Mouse (Mus musculus): ENCODE measurements around the gene Gm20388. TPM values are rescaled to one million over a fixed set of nuclear protein-coding genes. Genes with fewer than 3 reads are reported as not detected.

Gene Gm20388
- total RNA-seq, 1 experiment from 2014 or later, result 35.7 TPM

DNA sequence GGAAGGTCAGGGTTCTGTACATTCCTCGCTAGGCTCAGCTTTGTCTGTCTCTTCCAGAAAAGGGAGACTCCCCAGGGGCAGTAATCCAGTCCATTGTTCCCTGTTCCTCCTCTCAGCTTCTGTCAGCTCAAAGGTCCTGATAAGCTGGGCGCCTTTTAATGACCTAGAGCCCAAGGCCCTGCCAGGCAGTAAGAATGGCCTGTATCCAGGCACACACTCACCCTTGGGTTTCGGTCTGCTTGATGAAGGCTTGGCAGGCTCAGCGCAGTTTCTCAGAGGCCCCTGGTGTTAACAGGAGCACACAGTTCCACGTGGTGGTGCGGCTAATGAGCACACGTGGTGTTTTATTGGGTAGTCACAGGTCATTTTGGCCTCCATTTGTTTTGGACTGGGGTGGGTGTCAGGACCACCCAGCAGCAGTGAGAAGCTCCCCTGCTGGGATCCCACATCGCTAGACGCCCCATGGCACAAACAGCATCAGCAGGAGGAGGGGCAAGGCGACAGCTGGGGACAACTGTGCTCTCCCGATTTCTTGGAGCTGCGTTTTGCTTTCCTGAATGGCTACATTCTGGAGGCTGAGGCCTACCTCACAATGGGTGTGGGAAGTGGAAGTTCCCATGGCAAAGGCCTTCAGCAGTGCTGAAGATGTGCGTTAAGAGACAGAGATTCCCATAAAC is 3805.4 kb downstream of the Gm20388 start:
- no peak for ATAC-seq (replicated peaks; ENCODE audit: low read depth, poor library complexity, severe bottlenecking)

DNA sequence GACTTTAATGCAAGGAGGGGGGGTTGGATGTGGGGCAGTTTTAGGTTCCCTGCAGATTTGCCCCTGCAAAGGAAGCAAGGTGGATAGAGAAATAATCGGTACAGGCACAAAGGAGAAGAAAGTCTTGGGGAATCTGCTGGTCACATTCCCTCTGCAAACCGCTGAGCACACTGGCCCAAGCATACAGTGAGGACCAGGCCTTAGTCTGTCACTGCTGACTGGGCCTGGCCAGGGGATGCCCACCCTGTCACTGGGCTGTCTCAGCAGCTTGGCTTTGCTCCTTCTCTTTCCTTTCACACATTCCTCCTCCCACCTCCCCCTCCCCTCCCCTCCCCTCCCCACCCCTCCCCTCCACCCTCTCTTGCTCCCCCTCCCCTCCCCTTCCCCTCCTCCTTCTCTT is 3806.5 kb downstream of the Gm20388 start:
- ATAC-seq (replicated peaks; ENCODE audit: low read depth, poor library complexity, severe bottlenecking), result no peak

DNA sequence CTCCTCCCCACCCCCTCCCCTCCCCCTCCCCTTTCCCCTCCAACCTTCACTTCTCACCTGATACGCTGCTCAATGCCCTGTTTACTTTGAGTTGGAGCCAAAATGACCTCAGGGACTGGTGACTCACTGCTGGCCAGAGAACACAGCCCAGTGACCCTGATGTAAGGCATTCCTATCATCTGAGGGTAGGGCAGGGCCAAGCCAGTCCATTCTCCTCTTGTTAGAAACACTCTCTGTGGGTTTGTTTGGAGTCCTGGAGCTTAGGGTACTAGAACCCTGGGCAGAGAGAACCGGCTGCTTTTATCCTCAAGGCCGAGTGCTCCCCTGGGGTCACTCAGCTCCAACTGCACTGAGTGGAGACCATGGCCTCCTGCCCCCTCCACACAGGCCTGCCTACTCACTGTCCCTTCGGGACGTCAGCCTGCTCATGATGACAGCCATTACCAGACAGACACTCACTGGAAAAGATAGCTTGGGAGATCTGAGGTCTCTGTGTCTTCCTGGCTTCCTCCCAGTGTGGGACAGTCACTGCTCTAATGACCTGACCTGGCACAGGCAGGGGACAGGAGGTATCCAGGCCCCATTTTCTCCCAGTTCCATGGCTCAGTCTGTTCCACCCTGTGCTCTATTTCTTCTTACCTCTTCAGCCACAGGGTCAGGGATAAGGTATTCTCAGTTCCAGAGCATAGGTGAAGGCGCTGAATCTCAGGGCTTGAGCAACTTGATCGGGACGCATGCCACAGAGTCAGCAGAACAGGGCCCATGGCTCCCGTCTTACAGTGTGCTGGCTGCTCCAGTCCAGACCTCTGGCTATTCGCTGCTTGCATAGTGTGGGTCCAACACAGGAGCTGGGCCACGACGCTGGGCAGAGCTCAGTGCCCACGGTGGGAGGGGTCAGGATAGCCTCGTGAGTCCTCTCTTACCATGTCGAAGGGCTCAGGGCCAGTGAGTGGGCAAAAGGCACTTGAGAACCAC is 3807.2 kb downstream of the Gm20388 start:
- no peak for ATAC-seq (replicated peaks; ENCODE audit: low read depth, poor library complexity, severe bottlenecking)

DNA sequence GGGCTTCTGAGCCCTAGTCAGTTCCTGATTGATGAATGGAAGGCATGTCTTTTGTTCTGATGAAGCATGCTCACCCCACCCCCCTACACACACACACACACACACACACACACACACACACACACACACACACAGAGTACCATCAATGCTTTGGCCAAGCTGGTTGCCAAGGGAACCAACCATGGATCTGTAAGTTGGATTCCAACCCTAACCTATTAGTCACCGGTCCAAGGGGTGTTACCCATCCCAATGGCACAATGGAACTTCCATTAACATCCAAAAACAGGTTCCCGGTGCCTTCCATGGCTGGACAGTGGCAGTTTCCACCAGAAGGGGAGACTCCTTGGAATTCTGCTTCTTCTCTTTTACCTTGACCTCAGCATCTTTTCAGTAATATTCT is 3808.1 kb downstream of the Gm20388 start:
- no peak for ATAC-seq (replicated peaks; ENCODE audit: low read depth, poor library complexity, severe bottlenecking)

DNA sequence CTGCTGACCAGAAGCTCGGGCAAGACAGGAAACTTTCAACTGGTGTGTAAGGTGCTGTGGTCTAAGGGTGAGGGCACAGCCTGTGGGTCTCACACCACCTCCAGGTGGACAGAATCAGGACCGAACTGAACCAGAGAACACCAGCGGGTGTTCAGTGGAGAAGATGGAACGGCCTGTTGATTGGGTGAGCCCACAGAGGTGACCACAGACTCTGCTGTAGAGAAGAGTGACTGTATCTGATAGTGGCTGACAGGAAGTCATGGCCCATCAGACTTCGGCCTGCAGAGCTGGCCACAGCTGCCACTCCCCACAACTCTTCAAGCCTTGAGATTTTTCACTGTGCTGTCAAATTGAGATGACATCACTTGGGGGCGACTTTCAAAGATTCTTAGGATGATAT is 3808.6 kb downstream of the Gm20388 start:
- ATAC-seq (replicated peaks; ENCODE audit: low read depth, poor library complexity, severe bottlenecking), result peak; percentile 46

DNA sequence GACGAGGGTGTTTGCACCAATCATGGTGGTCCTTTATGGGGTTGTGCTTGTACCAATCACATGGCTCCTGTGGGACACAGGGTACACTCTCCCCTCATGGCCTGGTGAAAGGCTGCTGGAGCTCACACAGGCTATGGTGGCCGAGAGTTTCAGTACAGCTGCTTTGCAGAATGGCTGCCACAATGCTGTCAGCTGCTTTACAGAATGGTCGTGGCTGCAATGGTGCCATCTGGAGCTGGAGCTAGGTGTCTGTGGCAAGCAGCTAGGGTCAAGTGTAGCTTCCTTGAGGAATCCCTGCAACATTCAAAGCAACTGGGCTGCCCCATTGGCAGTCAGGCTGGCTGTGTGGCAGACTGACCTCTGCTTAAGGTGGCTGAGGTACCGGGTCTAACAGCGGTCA is 3809.2 kb downstream of the Gm20388 start:
- ATAC-seq (replicated peaks; ENCODE audit: low read depth, poor library complexity, severe bottlenecking), result no peak

DNA sequence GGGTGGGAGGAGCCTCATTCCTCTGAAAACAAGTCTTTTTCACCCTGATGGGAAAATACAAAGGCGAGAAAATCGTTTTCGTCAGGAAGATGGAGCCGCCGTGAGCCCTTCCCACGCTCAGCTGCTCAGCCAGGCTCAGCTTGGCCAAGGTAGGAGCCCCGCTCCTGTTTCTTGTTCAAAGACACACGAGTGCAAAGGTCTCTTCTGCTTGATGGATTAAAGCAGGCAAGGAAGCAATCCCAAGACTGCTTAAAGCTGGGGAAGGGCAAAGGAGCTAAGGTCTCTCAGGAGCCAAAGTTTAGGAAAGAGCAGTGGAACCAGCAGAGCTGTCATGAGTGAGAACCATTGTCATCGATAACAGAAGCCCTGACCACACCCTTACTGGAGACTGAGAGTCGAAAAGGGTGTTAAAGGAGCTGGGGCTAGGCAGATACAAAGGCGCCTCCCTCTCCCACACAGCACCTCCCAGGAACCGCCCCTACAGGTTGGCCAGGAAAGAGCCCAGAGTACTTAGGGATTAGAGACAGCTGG is 3809.9 kb downstream of the Gm20388 start:
- ATAC-seq (replicated peaks; ENCODE audit: low read depth, poor library complexity, severe bottlenecking), result peak; percentile 36; the same call in 1 of the 2 replicates

DNA sequence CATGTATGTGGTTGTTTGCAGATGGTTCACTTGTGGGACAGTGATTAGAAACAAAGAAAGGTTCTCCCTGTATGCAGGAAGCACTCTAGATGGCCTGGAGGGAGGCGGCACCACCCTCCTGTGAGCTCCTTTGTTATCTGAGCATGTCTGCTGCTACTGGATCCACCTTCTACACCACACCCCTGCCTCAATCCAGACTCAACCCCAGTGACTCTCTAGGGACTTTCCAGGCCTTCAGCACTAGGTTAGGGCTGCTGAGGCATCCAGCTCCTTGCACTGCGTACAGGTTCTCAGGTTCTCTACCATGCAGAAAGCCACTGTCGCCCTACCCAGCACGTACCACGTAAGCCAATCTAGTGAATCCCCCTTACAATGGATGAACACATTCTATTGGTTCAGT is 3811.6 kb downstream of the Gm20388 start:
- ATAC-seq (replicated peaks; ENCODE audit: low read depth, poor library complexity, severe bottlenecking), result no peak

DNA sequence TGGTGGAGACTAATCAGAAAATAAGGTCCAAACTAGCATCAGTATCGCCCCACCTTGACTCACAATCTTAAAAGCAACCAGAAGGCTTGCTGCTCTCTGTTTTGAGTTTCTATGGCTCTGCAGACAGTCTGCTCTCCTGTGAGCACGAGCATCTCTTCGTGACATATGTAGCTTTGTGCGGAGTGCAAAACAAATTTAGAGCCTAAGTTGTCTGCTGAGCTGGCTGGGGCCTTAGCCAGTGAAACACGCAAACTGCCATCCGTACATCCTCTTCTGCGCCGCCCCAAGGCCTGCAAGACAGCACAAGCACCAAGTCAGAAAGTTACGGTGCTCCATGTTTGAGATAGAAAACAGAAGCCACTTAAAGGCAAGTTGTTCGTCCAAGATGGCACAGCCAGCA is 3814.1 kb downstream of the Gm20388 start:
- no peak for ATAC-seq (replicated peaks; ENCODE audit: low read depth, poor library complexity, severe bottlenecking)

DNA sequence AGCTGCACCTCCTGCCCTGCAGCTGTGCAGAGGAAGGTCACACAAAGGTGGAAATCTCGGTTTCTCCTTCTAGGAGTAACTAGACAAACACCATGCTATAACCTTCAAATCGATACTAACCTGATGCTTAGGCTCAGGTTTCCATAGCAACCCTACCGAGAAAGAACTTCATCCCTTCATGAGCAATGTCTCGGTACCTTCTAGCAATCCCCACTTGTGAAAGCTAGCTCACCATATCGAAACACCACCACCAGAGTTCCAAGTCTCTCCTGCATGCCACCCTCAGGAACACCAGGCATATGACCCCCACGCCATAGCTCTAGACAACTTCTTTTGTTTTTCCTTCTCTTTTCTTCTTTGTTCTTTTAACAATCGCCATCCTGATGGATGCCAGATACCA is 3814.6 kb downstream of the Gm20388 start:
- no peak for ATAC-seq (replicated peaks; ENCODE audit: low read depth, poor library complexity, severe bottlenecking)

DNA sequence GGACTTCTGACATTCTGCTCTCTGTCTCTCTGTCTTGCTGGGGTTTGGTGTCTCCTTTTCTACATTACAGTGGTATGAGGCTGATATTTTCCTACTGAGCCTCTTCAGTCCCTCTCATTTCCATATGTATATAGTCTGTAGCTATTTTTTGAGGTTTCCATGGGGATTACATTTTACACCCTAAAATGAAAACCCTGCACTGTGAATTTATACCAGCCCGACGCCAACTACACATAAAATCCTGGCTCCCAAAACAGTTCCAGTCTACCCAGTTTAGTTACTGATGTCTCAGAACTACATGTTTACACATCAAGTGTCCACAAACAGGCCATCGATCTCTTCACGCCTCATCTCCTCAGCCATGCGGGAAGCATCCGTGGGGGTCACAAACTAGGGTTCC is 3816.1 kb downstream of the Gm20388 start:
- ATAC-seq (replicated peaks; ENCODE audit: low read depth, poor library complexity, severe bottlenecking), result no peak

DNA sequence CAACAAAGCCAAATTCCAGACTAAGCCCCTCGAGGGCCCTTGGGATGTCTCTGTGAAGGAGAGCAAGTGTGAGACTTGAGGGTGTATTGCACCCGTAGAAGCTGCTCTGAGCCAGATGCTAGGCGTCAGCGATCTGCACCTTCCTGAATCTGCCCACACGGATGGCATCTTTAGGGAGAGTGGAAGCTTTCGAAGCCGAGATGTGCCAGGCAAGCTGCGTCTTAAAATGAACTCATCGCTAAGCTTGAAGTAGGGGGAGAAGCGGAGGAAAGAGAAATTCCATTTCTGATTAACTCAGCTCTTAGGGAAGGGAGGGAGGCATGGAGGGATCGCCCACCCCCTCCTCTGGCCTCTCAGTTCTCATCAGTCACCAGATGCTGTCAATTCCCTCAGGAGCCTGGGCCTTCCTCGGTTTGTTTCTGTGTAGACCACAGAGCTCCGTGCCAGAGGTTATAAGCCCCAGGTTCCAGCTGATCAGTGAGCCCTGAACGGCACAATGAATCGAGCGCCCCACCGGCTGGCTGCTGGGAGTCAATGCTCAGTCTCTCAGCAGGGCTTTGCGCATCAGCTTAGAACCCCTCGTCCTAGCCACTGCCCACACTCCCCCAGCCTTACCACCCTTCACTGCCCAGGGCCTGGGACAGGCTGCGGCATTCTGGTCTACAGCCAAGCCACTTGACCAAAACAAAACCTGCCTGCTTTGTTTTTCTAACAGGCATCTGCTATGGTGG is 3818.6 kb downstream of the Gm20388 start:
- no peak for ATAC-seq (replicated peaks; ENCODE audit: low read depth, poor library complexity, severe bottlenecking)

DNA sequence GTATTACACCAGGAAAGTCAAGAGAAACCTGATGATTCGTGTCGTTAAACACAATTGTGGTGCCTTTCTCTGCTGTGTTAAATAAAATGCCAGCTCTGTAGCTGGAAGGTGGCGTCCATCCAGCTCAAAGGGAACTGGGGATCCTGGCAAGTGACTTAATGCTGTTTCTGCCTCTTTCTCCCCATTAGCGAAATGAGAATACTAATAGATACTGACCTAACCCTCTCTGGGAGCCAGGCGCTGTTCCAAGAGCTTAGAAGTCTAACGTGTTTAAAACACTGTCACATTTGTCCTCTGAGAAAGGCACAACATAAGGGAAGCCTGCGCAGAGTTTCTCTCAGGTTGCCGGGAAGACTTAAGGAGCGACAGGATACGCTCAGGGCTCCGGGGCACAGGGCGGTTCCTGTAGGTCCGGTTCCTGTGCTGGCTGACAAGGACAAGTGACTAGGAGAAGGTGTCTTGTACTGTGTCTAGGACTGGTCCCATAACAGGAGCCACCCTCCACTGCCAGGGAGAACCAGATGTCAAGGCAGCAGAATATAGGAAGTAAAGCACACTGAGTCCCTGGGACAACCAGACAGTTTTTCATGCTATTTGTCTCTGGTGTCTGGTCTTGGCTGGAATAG is 3819.3 kb downstream of the Gm20388 start:
- ATAC-seq (replicated peaks; ENCODE audit: low read depth, poor library complexity, severe bottlenecking), result no peak

DNA sequence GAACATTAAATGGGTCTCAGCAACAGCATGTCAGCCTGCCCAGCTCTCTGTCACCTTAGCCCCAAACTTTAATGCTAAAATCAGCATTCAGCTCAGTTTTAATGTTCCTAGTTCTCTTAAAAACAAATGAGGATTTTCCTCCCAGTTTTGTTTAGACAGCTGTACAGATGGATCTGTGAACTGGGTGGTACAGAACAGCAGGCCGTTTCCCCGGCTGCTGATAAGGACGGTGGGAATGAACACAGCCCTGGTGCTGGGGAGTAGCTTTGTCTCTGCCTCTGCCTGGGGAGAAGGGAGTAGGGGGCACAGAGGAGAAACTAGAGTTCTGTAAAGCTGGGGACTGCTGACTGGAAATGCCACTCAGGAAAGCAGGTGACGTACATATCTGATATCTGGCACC is 3821.7 kb downstream of the Gm20388 start:
- no peak for ATAC-seq (replicated peaks; ENCODE audit: low read depth, poor library complexity, severe bottlenecking)

DNA sequence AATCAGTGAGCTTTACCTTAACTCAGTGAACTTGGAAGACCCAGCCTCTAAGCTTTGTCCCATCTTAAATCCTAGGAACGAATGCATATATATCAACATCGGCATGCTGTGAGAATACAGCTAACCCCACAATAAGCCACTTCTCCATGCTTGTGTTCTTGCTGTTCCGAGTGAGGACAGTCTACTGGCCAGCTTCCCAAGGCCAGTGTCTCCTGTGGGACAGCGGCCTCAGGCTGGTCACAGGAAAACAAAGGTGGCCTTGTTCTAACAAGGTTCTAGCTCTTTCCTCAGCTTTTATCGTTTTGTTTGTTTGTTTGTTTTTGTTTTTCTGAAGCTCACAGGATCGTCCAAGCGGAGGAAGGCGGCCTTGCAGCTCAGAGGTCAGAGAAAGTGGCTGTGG is 3823.8 kb downstream of the Gm20388 start:
- ATAC-seq (replicated peaks; ENCODE audit: low read depth, poor library complexity, severe bottlenecking), result no peak

DNA sequence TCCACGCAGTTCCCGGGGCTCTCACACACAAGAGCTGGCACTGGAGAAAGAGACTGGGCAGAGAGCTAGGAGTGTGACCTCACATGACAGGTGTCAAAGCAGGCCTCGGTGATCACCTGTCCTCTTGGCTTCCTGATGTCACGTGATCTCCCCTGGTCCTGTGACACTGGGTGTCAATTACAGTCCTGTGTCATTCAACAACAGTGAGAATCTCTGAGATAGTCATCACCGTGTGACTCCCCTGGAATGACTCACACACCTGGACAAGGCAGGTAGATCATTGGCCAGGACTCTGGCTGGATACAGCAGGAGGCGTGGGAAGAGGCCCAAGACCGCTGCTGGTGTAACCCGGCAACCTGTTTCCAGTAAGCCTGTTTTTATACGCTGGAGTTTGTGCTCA is 3826.3 kb downstream of the Gm20388 start:
- ATAC-seq (replicated peaks; ENCODE audit: low read depth, poor library complexity, severe bottlenecking), result no peak

DNA sequence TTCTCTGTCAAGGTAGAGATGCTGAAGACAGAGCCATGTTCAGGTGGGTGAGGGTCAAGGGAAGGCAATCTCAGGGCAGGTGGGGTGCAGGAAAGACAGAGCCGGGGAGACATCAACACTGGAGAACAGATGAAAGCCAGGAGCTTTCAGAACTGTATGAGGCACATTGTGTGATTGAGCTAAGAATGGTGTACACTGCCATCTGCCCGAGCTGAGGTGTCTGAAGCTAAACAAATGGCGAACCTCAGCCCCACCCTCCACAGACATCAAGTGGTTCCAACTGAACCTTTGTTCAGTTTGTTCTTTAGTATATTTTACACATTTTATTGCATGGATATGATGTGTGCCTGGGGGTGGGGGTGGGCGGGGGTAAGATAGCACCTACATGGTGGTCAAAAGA is 3829.6 kb downstream of the Gm20388 start:
- no peak for ATAC-seq (replicated peaks; ENCODE audit: low read depth, poor library complexity, severe bottlenecking)

DNA sequence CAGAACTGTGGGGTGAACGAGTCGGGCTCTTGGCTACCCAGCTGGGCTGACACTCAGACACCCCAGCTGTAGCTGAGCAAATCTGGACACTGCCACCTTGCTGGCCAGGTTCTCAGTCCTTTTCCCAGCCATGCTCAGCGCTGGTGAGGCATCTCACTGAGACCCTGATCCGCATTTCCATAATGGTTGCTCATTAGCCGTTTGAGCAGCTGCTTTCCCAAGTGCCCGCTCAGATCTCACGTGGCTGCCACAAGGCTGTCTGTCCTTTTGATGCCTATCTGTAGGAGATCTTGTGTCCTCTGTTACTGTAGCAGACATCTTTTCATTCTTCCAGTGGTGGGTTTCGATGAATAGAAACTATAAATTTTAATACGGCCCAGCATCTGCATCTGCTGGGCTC is 3830.6 kb downstream of the Gm20388 start:
- no peak for ATAC-seq (replicated peaks; ENCODE audit: low read depth, poor library complexity, severe bottlenecking)

DNA sequence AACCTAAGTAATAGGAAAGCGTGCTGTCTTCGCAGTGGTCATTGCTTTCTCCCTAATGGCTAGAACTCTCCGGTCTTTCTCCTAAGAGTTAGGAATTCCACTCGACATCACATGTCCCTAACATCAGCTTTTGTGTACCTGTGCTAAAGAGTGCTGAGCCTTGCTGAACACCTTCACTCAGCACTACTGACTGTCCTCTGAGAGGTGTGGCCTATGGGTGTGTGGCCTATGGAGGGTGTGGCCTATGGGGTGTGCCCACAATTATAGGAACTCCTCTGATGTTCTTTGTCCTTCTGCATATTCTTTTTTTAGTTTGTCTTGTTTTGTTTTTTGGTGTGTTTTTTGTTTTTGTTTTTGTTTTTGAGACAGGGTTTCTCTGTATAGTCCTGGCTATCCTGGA is 3835.8 kb downstream of the Gm20388 start:
- no peak for ATAC-seq (replicated peaks; ENCODE audit: low read depth, poor library complexity, severe bottlenecking)

DNA sequence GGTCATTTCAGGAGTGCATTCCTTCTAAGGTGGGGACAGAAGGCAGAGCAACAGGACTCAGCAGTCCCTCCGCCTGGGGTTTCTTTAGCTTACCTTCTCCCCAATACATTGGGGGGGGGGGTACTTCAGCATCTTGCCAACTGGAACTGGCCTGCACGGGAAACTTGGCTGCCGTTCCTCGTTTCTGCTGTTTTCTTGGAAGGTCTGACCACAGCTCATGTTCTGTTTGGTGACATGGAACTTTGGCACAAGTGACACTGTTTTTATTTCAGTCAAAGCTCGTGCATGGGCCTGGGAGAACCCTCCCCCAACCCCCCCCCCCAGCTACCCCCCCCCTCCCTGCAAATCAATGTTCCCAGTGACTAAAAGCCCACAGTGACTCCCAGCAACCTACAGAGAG is 3837.1 kb downstream of the Gm20388 start:
- no peak for ATAC-seq (replicated peaks; ENCODE audit: low read depth, poor library complexity, severe bottlenecking)

Measured in common myeloid progenitor, adult 5-6 weeks (primary cell).